Mouse (Mus musculus) myocyte (in vitro differentiated cells): Measurements from ENCODE around the gene Eipr1. TPM values are rescaled to one million over a fixed set of nuclear protein-coding genes. Genes with fewer than 3 reads are reported as not detected.
"Not testable (repeated sequence)": the region's sequence is repeated elsewhere in the genome, so short reads cannot be mapped to it uniquely, and the experiment has no call there.

Experiments used
- H3K27me3 ChIP-seq: one replicate; pipeline ENCODE4 v1.6.1; 2011; ENCODE audit not compliant: control insufficient read depth, insufficient read depth, insufficient read length
- H3K36me3 ChIP-seq: one replicate; pipeline ENCODE4 v1.6.1; 2011; ENCODE audit not compliant: control insufficient read depth, insufficient read depth
- H3K4me2 ChIP-seq: one replicate; pipeline ENCODE4 v1.6.1; 2011; ENCODE audit warnings: low read depth, control low read depth
- H3K4me3 ChIP-seq: one replicate; pipeline ENCODE4 v1.5.1; 2011; ENCODE audit warnings: mild to moderate bottlenecking, control low read depth, moderate library complexity
- H3K79me2 ChIP-seq: one replicate; pipeline ENCODE4 v1.6.1; 2011; ENCODE audit not compliant: control insufficient read depth, insufficient read depth
- H3ac ChIP-seq: one replicate; pipeline ENCODE4 v1.6.1; 2011; ENCODE audit not compliant: control insufficient read depth, insufficient read length
- CEBPB ChIP-seq: IDR thresholded peaks from 2 replicates; pipeline ENCODE4 v1.6.1; 2011; ENCODE audit warnings: mild to moderate bottlenecking, moderate library complexity; ENCODE audit not compliant: poor library complexity, insufficient read depth, severe bottlenecking
- E2F4 ChIP-seq: IDR thresholded peaks from one replicate; pipeline ENCODE4 v1.6.1; 2011; ENCODE audit warnings: mild to moderate bottlenecking, control low read depth, moderate library complexity; ENCODE audit not compliant: insufficient read depth
- MAX ChIP-seq: IDR thresholded peaks from one replicate; pipeline ENCODE4 v1.6.1; 2011; ENCODE audit warnings: low read depth, mild to moderate bottlenecking, control low read depth
- MYOD1 ChIP-seq, 3 experiments: IDR thresholded peaks; one replicate each; pipeline ENCODE4 v1.6.1; 2011; ENCODE audit warnings: control low read depth in 2 of 3, low read depth in 2 of 3, mild to moderate bottlenecking in 2 of 3, moderate library complexity in 1 of 3; ENCODE audit not compliant: insufficient read length in 2 of 3, control insufficient read depth in 1 of 3
- MYOG ChIP-seq, 3 experiments: IDR thresholded peaks; one replicate each; pipeline ENCODE4 v1.6.1; 2011; ENCODE audit warnings: control low read depth in 2 of 3, low read depth in 2 of 3, mild to moderate bottlenecking in 2 of 3; ENCODE audit not compliant: insufficient read length in 2 of 3, control insufficient read depth in 1 of 3, insufficient read depth in 1 of 3
- POLR2A ChIP-seq: IDR thresholded peaks from one replicate; pipeline ENCODE4 v1.6.1; 2011; ENCODE audit warnings: low read depth, mild to moderate bottlenecking, control low read depth, moderate library complexity; ENCODE audit not compliant: insufficient read length
- POLR2AphosphoS2 ChIP-seq: IDR thresholded peaks from one replicate; pipeline ENCODE4 v1.6.1; 2011; ENCODE audit warnings: low read depth, control low read depth; ENCODE audit not compliant: insufficient read length
- REST ChIP-seq: IDR thresholded peaks from one replicate; pipeline ENCODE4 v1.6.1; 2011; ENCODE audit warnings: mild to moderate bottlenecking, control low read depth, moderate library complexity; ENCODE audit not compliant: insufficient read depth, insufficient read length
- SRF ChIP-seq: IDR thresholded peaks from one replicate; pipeline ENCODE4 v1.6.1; 2011; ENCODE audit warnings: low read depth; ENCODE audit not compliant: control insufficient read depth, insufficient read length
- TCF12 ChIP-seq: IDR thresholded peaks from one replicate; pipeline ENCODE4 v1.6.1; 2011; ENCODE audit warnings: mild to moderate bottlenecking, control low read depth; ENCODE audit not compliant: poor library complexity, insufficient read depth, severe bottlenecking
- TCF3 ChIP-seq: IDR thresholded peaks from one replicate; pipeline ENCODE4 v1.6.1; 2011; ENCODE audit warnings: low read depth, control low read depth; ENCODE audit not compliant: insufficient read length
- USF1 ChIP-seq: IDR thresholded peaks from one replicate; pipeline ENCODE4 v1.6.1; 2011; ENCODE audit warnings: low read depth, mild to moderate bottlenecking, control low read depth, moderate library complexity
- polyA plus RNA-seq: library from polyadenylated mRNA; unstranded; fragments of >200 nt; fragmentation: generic; extraction: Trizol; gene quantifications from one replicate; pipeline ENCODE4 v1.2.1, GENCODE M21; 2012; ENCODE audit warnings: missing spikeins

Gene Eipr1
- polyA plus RNA-seq, 1 experiment, result 19.5 TPM

DNA sequence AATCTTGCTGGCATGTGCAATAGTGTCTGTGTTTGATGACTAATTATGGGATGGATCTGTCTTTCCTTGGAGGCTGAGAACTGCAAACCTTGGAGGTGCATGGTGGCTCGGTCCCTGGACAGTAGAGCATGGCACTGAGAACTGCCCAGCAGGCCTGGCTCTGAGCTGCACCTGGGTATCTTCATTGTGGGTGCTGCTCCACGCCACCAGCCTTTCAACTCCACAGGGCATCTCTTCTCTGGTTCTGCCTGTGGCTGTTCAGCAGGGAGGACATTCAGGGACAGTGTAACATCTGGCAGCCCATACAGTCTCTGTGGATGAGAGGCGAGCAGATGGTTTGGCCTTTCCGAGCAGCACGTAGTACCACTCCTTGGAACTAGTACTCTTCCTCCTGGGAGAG lies 158.2 kb downstream of the Eipr1 start:
- H3ac ChIP-seq, result no peak overlapping the region
- H3K4me2 ChIP-seq, result no peak overlapping the region
- no peaks in the 10 kb centered on the region for H3K36me3 ChIP-seq
- no peak for TF ChIP-seq REST
- TF ChIP-seq TCF3, result no peak
- TF ChIP-seq MYOG (IDR thresholded peaks at IDR 0.05; ENCODE audit: control insufficient read depth in 1 of 3, insufficient read depth in 1 of 3, insufficient read length in 2 of 3, low read depth in 2 of 3), result no peak
- no peak for TF ChIP-seq CEBPB
- TF ChIP-seq TCF12, result no peak
- no peak for TF ChIP-seq SRF
- TF ChIP-seq MYOD1 (IDR thresholded peaks at IDR 0.05; ENCODE audit: control insufficient read depth in 1 of 3, insufficient read length in 2 of 3, low read depth in 2 of 3), result no peak
- no peak for TF ChIP-seq POLR2AphosphoS2
- no peak overlapping the region for H3K4me3 ChIP-seq
- H3K27me3 ChIP-seq, result no peaks in the 10 kb centered on the region
- H3K79me2 ChIP-seq, result no peaks in the 10 kb centered on the region

DNA sequence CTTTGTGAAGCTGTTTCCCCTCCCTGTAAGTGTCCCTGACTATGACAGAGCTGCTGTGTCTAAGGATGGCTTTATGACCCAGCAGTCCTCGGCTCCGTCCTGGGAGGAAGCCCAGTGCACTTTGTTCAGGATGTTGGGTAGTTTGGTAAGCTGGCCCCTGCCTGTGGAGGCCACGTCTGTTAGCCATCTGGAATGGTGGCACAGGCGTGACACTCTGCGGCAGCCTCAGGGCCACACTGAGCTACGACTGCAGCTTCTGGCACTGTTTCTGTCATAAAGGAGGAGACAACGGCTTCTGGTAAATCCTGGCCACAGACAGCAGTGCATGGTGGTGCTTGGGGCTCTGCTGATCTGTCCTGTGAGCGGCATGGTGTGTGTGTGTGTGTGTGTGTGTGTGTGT lies 159.0 kb downstream of the Eipr1 start:
- H3K27me3 ChIP-seq, result no peaks in the 10 kb centered on the region
- TF ChIP-seq MAX (no peak), REST (no peak), SRF (no peak), TCF3 (no peak), CEBPB (no peak), MYOD1 (IDR thresholded peaks at IDR 0.05; ENCODE audit: control insufficient read depth in 1 of 3, insufficient read length in 2 of 3, low read depth in 2 of 3) (no peak), MYOG (IDR thresholded peaks at IDR 0.05; ENCODE audit: control insufficient read depth in 1 of 3, insufficient read depth in 1 of 3, insufficient read length in 2 of 3, low read depth in 2 of 3) (no peak), E2F4 (no peak), POLR2A (no peak), USF1 (no peak), POLR2AphosphoS2 (no peak), TCF12 (no peak)

GRCm38 (mm10) chr12:28912351-28912936 lies 160.8 kb downstream of the Eipr1 start:
- H3K36me3 ChIP-seq, result no peaks in the 10 kb centered on the region
- H3K4me3 ChIP-seq, result no peak overlapping the region
- no peak overlapping the region for H3K4me2 ChIP-seq
- H3ac ChIP-seq, result no peak overlapping the region
- no peaks in the 10 kb centered on the region for H3K79me2 ChIP-seq
- H3K27me3 ChIP-seq, result no peaks in the 10 kb centered on the region
- no peak for TF ChIP-seq CEBPB
- TF ChIP-seq REST, result no peak
- no peak for TF ChIP-seq TCF12
- TF ChIP-seq POLR2AphosphoS2, result no peak
- TF ChIP-seq E2F4, result no peak
- TF ChIP-seq TCF3, result no peak
- TF ChIP-seq SRF, result no peak
- TF ChIP-seq MYOG (IDR thresholded peaks at IDR 0.05; ENCODE audit: control insufficient read depth in 1 of 3, insufficient read depth in 1 of 3, insufficient read length in 2 of 3, low read depth in 2 of 3), result no peak
- TF ChIP-seq POLR2A, result no peak
- no peak for TF ChIP-seq MYOD1 (IDR thresholded peaks at IDR 0.05; ENCODE audit: control insufficient read depth in 1 of 3, insufficient read length in 2 of 3, low read depth in 2 of 3)
- no peak for TF ChIP-seq MAX
- TF ChIP-seq USF1, result no peak

More for the DNA sequence above, 159.0 kb downstream of the Eipr1 start:
- H3K79me2 ChIP-seq, result no peaks in the 10 kb centered on the region
- H3K4me2 ChIP-seq, result no peak overlapping the region
- H3K4me3 ChIP-seq, result no peak overlapping the region
- no peaks in the 10 kb centered on the region for H3K36me3 ChIP-seq
- no peak overlapping the region for H3ac ChIP-seq

DNA sequence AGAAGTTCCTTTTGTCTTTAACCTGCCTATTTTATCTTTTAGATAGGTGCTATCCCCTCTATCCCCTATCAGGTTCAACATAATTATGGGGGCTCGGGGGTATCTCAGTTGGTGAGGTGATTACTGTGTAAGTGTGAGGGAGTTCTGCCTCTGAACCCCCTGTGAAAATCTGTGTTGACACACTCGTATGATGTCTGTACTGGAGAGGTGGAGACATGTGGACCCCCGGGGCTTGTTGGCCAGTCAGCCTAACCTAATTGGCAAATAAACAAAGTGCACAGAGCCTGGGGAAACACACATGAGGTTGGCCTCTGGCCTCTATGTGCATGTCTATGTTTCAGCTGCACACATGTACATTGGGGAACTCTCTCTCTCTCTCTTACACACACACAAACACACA lies 161.5 kb downstream of the Eipr1 start:
- TF ChIP-seq REST (no peak), POLR2AphosphoS2 (no peak), USF1 (no peak), POLR2A (no peak), CEBPB (no peak), MYOD1 (IDR thresholded peaks at IDR 0.05; ENCODE audit: control insufficient read depth in 1 of 3, insufficient read length in 2 of 3, low read depth in 2 of 3) (no peak), SRF (no peak), E2F4 (no peak), MYOG (IDR thresholded peaks at IDR 0.05; ENCODE audit: control insufficient read depth in 1 of 3, insufficient read depth in 1 of 3, insufficient read length in 2 of 3, low read depth in 2 of 3) (no peak), MAX (no peak), TCF3 (no peak), TCF12 (no peak)
- H3ac ChIP-seq, result no peak overlapping the region
- no peaks in the 10 kb centered on the region for H3K79me2 ChIP-seq
- no peaks in the 10 kb centered on the region for H3K36me3 ChIP-seq
- no peak overlapping the region for H3K4me2 ChIP-seq
- no peak overlapping the region for H3K4me3 ChIP-seq
- H3K27me3 ChIP-seq, result no peaks in the 10 kb centered on the region

- H3K36me3 ChIP-seq, H3K79me2 ChIP-seq, H3ac ChIP-seq, H3K27me3 ChIP-seq, H3K4me2 ChIP-seq, H3K4me3 ChIP-seq: not testable (repeated sequence)
These were observed 162.5 kb downstream of the Eipr1 start for GRCm38 (mm10) chr12:28914056-28914455.

Other genes starting within 250 kb of the Eipr1 start
- gene Dcdc2c, start 199.4 kb upstream of the Eipr1 start, polyA plus RNA-seq, result 0.05 TPM
- gene Allc, start 169.3 kb upstream of the Eipr1 start, polyA plus RNA-seq, result not detected
- 0.06 TPM for gene Colec11, start 128.4 kb upstream of the Eipr1 start, polyA plus RNA-seq
- gene Rps7, start 115.8 kb upstream of the Eipr1 start, polyA plus RNA-seq, result 932 TPM
- 8.7 TPM for gene Rnaseh1, start 102.2 kb upstream of the Eipr1 start, polyA plus RNA-seq
- gene Adi1, start 76.6 kb upstream of the Eipr1 start, polyA plus RNA-seq, result 18.1 TPM
- 31.4 TPM for gene Trappc12, start 1.3 kb upstream of the Eipr1 start, polyA plus RNA-seq